Mouse (Mus musculus) gastrocnemius, postnatal 4 days (tissue): ENCODE results near the gene Tia1. TPM values are rescaled to one million over a fixed set of nuclear protein-coding genes. Genes with fewer than 3 reads are reported as not detected.

Source experiments
- DNase-seq, 2 experiments: peaks; one replicate each; pipeline ENCODE4 v3.0.0; 2021 to 2022; ENCODE audit warnings: low spot score in 2 of 2, mixed read lengths in 2 of 2
- total RNA-seq, 2 experiments: library from RNA; stranded (reverse); gene quantifications; 2 replicates each; pipeline ENCODE4 v1.2.3; 2021

The Tia1 gene
- total RNA-seq, 2 experiments from 2014 or later = 61.3 to 77.4 TPM

DNA sequence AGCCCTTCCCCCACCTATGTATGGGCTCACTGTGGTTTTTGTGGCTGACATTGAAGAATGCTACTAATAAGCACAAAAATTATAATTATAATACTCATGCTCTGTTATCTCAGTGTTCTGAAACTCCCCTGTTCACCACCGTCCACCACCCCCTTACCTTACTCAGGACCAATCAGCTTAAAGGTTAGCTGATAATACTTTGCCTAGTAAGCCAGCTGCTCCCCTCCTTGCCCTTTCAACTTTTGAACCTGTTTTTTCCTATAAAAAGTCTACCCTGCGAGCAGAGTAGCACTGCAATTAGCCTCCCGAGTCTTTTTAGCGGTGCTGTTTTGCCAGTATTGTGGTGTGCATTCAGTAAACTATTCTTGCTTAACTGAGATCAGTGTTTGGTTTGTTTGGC is 19.3 kb upstream of the Tia1 start:
- DNase-seq = no peak

DNA sequence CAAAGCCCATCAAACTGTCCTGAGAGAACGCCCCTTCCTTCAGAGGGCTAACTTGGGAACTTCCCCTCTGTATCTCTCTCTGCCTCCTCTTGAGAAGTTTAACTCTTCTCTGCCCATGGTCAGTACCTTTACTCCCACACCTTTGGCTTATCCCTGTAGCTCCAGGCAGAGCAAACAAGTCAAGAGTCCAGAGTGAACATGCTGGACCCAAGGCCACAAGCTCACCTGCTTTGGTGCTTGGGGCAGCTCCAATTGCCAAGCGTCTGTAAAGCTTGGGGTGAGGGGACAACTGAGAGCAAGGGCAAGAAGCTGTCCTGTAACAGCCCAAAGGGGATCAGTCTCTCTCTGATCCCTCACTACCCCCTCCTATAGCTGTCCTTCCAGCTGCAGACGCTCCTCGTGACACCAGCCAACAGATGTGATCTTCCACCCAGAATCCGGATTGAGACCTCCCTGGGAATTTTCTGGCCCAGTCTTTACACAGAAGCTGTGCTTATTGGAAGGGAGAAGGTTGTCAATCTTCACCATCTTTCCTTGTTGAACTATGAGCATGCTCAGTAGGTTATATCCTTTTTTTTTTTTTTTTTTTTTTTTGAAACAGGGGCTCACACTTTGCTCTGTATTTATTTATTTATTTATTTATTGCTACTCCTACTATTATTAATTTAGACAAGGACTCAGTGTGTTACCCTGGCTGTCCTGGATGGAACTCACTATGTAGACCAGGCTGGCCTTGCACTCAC is 18.5 kb upstream of the Tia1 start:
- no peak for DNase-seq

DNA sequence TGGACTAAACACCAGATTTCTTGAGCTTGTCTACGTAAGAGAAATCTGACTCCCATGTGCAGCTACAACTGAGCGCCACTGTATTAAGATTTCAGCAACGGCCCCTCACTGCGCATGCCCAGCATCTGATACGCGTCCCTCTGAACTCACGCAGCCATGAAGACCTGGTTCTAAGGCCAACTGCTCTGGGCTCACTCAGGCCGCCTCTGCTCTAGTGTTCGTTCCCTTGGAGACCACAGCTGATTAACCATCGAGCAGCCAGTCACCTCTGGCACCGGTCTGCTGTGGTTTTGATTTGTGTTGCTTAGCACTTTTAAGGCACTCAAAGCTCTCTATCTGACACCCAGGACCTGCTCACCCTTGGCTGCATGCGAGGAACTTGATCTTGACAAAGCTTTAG is 16.7 kb upstream of the Tia1 start:
- no peak for DNase-seq

DNA sequence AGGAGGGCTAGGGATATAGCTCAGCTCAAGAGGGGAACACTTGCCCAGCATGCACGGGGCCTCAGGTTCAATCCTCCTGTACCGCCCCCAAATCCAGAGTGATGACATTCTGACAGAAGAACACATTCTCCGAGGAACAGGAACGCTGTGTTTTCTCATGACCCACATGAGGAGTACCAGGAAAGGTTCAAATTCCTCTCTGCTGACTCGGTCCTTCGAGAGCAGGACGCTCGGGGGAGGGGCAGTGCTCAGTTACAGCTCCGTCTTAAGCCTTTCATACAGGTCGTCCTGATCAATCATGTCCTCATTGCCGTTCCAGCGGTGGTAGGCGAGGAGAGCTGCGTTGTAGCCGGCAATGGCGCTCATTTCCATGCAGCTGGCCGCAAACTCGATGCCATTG is 15.6 kb upstream of the Tia1 start:
- DNase-seq = no peak

DNA sequence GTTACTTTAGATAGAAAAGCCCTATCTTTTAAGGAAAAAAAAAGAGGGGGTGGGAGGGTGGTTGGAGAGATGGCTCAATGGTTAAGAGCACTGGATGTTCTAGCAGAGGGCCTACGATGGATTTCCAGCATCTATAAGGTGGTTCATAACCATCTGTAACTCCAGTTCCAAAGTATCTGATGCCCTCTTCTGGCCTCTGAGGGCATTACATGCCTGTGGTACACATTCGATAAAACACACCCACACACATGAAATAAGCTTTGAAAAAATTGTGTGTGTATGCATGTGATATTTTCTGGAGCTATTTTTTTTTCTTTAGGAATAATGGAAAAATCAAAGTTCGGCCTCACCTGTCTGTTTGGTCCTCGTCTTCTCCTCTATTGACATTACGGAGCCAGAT is 12.7 kb upstream of the Tia1 start:
- no peak for DNase-seq

DNA sequence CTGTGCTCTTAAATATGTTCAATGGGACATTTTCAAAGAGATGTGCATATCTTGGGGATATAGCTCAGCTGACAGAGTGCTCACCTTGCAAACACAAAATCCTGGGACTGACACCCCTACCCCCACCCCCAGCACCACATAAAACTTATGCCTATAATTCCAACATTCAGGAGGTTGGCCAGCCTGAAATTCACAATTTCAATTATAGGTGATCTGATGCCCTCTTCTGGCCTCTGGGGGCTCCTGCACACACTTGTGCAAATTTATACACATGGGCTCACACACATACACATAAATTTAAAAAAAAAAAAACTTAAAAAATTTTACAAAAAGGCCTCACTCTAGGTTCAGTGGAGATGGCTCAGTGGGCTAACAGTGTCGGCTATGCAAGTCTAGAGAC is 10.8 kb upstream of the Tia1 start:
- DNase-seq = no peak

DNA sequence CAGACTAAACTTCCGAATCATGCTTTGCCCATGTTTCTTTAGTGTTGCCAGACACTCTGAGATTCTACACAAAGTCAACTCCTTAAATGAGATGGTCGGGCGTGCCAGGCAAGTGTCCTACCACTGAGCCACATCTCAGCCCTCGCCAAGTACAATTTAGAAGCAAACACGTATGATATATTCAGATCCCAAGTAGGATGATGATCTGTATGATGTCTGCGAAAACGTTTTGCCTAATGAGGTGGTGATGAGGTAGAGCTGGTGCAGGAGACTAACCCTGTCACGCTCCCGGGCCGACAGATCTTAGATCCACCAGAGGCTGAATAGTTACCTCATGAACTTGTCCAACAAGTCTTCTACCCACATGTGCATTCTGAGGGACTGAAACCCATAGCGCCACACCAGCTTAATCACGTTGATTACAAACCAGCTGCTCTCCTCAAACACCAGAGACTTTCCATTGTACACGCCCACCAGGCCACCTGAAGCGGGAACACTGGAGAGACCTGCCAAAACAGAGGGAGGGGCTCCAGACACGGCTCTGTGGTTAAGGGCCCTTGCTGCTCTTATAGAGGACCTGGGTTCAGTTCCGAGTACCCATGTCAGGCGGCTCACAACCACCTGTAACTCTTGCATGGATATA is 9.8 kb upstream of the Tia1 start:
- DNase-seq = no peak

DNA sequence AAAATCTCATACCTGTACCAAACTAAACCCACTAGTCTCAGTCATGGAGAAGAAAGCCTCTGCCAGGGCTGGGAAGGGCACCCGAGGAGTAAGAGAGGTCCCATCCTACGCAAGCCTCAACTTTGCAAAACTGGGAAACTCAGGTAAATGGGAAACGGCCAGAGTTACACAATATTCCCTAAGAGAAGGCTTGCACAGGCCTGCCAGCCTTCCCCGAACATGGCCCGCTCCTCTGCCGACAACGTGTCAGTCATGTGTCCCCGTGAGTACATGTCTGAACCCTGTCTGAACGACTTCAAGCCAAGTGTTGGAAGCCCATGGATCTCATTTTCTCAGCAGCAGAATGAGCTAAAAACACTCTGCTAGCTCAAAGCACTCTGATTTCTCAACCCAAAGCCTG is 9.0 kb upstream of the Tia1 start:
- DNase-seq = no peak

DNA sequence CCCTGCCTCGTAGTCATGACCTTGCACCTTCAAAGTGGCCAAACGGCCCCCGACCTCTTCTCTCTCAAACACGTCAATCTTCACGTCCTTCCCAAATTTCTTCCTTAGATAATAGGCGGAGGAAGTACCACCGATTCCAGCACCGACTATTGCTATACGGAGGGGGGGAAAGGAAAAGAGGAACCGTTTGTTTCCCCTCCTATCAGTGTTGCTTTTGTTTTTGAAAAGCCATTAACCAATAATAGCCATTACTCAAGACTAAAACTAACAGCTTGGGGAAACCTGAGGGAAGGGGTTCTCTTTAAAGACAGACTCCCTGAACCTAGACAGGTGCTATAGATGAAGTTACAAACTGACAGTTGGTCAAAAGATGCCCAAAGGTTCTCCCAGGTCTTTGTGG is 8.1 kb upstream of the Tia1 start:
- no peak for DNase-seq

DNA sequence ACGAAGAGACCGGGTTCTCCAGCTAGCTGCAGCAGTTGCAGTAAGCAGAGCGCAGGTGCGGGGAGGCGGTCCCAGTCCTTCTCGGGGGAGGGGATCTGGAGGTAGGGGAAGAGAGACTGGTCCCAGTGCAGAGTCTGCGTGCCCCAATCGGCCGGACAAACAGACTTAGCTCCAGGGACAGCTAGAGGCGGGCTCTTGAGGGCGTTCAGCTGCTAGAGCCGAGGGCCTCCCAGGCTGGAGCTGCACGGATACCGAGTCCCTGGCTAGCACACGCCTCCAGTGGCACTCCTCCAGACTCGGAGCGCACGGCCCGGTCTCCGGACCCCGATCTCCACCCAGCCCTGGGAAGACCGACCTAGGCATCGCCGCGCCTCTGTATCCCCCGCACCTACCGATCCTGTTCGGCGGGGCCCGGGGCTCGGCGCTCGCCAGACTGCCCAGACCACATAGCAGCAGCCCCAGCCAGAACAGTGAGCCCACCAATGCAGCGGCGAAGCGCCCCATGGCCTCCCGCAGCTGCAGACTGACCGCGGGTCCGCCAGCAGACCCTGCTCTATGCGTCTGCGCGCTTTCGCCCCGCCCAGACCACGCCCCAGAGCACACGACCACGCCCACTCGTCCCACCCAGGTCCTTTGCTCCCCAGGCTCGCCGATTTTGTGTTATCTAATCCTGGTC is 7.3 kb upstream of the Tia1 start, which contains the start of gene Pcyox1:
Pcyox1 (minus strand) TSS at position 574 of the 676 bp plus-strand sequence.
- peak; percentile 82 to 89 for DNase-seq

DNA sequence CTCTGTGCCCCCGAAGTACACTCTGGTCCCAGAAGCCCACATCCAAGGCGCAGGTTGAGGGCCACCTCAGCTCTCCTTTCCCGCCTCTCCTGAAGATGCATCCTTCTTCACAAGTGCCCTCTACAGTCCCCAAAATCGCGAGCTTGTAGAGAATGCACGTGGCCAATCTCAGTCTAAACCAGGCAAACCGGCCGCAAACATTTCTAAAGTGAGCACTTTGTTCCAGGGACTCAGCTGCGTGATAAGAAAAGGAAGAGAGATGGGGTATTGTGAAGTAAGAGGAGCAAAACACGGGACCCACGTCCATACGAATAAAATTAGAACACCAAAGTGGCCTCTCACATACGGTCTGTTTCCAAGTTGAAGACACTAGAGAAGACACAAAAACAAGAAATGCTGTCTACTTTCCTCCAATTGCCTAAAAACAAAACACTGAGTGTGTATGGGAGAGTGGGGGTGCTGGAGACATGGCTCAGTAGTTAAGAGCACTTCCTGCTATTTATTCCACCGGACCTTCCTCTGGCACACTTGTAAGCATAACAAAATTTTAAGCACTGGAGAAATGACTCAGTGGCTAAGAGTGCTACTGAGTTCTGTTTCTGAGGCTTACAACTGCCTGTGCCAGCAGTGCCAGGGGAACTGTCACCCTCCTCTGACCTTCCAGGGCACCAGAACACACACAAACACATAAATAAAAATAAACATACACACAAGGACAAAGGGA is 6.6 kb upstream of the Tia1 start:
- no peak for DNase-seq

DNA sequence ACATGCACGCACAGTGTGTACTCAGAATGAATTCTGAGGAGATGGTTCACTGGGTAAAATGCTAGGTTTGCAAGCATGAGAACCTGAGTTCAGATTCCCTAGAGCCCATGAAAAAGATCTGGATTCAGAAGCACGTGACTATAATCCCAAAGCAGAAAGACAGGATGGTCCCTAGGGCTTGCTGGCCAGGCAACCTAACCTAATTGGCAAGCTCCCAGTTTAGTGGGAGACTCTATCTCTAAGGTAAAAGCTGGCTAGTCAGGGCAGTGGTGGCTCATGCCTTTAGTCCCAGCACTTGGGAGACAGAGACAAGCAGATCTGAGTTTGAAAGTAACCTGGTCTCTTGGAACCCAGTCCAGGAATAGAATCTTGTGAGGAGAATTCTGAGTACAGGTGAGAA is 5.0 kb upstream of the Tia1 start:
- DNase-seq = no peak

DNA sequence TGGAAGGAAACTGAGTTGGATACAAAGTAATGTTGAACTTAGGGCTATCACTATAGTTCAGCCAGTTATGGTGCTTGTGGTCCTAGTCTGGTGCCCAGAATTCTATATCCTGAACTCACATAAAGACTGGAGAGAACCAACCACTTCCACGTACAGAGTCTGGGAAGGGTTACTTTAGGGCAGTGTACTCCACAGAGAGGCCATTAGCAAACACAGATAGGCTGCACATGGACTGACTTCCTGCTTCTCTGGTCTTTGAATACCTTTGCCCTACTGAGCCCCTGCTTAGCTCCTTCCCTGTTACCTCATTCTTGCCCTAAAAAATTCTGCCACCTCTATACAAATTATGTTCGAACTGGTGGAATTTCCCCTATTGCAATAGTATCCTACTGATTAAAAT is 4.0 kb upstream of the Tia1 start:
- no peak for DNase-seq

DNA sequence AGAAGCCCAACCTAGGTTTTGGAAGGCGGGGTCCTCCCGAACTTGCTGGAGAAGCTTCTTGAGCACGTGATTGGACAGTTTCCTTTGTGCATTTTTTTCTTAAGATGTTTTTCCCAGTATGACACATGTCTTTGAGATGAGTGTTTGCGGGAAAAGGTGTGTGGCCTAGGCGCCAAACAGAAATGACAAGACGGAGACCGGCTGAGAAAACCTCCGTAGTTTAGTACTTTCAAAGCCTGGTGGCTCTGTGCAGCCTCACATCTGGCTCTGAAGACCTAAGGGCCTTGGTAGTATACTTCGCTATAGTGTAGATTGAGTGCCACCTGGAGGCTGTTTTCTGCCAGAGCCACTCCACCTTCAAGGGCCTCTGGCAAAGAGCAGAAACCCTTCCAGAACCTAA is 3.0 kb upstream of the Tia1 start:
- peak; percentile 30 to 57 for DNase-seq

DNA sequence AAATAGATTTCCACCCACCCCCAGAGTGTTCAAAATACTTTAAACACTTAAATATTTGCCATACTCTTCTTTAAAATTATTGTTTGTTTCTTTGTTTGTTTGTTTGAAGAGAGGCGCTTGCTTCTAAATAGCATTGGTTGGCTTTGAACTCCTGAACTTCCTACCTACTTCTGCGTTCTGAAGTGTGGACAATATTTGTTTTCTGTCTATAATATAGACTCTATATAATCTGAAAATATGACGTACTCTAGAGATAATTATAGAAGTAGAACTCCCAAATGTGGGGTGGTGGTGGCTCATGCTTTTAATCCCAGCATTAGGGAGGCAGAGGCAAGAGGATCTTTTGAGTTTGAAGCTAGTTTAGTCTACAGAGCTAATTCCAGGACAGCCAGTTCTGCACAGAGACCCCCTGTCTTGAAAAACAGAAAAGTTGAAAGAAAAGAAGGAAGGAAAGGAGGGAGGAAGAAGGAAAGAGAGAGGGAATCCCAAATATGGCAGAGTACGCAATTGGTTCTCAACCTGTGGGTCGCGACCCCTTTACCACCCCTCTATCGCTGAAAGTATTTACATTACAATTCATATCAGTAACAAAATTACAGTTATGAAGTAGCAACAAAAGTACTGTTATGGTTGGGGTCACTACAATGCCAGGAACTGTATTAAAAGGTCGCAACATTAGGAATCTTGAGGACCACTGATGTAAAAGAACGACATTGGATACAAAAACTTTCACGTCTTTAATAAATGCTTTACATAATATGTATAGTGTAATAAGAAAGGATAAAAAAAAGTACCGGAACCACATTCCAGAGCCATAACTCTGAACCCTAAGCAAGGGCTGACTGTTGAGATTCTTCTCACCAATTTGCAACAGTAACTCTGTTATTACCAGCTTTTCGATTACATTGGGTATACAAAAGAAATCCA is 1.1 kb upstream of the Tia1 start:
- DNase-seq = no peak

DNA sequence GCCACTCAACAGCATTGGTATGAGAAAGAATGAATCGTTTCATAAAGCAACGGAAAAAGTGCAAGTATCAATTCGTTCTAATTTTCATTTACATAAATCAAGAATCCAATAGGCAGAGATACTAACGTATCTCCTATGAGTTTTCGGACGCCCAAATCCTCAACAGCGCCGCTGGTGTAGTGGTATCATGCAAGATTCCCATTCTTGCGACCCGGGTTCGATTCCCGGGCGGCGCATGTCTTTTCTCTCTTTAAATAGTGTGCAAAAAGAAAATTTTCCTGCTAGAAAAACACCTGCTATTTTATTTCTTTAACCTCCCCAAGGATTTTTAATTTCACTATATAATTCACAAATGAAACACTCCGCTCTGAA is 305 bp upstream of the Tia1 start:
- peak; percentile 67 to 80 for DNase-seq

DNA sequence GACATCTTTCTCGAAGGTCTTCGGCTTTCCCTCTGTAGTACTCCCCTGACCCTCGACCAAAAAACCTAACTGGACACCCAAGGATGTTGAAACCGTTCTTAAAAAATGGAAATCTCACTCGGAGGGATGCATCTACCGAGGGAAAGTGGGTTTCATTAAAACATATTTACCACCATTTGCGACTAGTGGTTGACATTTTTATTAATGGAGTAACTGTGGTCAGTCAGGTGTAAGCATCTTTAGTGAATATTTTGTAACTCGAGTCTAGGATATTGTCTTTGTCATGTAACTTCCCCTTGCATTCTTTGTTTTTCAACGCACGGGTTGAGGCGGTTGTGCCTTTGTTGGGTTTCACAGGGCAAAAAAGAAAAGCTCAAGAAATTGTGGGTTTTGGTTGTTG is 977 bp downstream of the Tia1 start:
- DNase-seq = no peak

DNA sequence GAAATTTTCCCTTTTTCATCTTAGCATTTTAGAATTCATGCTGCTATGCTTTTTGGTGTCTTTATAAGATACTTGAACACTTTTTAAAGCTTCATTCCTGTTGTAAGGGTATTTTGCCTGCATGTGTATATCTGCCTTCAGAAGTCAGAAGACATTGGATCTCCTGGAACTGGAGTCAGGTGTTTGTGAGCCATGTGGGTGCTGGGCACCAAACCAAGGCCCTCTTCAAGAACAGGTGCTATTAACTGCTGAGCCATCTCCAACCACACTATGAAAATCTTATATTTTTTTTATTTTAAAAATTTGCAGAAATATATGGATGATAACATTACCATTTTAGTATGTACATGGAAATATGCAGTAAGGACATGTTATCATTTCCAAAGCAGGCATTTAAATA is 2.3 kb downstream of the Tia1 start:
- DNase-seq = no peak

DNA sequence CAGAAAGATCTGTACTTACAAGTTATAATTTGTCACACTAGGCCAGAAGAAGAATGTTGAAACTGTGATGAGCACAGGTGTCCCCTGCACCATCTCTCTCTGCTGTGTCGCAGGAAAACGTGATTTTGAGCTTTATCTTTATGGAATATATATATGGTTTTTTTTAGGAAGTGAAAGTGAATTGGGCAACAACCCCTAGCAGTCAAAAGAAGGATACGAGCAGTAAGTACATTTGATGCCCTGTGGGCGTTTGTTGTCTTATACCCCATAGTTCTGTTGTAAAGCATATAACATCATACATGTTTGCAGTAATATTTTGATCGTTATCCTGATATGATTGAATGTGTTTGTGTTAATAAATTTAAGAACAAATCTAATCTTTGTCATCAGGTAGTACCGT is 14.7 kb downstream of the Tia1 start:
- no peak for DNase-seq

DNA sequence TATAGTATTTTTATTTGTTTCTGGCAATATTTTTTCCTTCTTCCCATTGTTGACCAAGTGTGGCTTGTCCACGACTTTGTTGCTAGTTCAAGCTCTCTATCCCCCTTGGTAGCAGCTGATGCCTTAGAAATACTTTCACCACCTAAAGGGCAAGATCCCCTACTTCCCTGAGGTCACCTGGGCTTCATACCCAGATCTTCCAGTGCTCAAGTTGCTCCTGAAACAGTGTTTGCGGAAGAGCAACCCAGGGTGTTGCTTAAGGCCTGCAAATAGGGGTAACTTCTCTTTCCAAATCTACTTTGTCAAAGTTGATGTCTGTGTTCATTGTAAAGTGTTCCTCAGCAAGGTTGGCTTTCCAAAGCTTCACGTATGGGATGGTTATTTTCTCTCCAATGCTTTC is 15.2 kb downstream of the Tia1 start:
- DNase-seq = no peak

DNA sequence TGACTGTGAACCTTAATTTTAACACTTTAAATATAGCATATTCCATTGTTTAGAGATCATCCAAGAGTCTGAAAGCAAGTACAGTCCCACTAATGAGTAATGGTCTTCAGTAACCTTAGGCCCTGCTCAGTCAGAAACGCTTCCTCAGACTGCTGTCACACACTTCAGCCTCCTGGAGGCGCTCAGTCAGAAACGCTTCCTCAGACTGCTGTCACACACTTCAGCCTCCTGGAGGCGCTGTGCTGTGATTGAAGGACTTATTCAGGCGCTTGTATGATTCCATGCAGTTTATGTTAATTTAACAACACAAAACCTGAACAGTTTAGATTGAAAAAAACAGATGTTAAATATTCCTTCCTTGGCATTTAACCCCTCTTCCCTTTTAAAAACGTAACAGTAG is 16.5 kb downstream of the Tia1 start:
- no peak for DNase-seq
